Mouse (Mus musculus) thymus, adult 2 months (tissue): ENCODE results near the gene Gm14685. TPM values are rescaled to one million over a fixed set of nuclear protein-coding genes. Genes with fewer than 3 reads are reported as not detected.

Experiments
- polyA plus RNA-seq: library from polyadenylated mRNA; depleted of rRNA; stranded (reverse); fragments of >200 nt; gene quantifications from 2 replicates; pipeline ENCODE4 v1.2.3, GENCODE M21; 2012; rRNA removed

The Gm14685 gene
- polyA plus RNA-seq, 1 experiment: 0.11 TPM

Other genes with a start within 250 kb of the Gm14685 start
- 5.9 and 9.7 TPM in 2 replicates for gene Cetn2, start 198.6 kb upstream of the Gm14685 start, polyA plus RNA-seq
- 8.9 and 9.0 TPM in 2 replicates for gene Nsdhl, start 198.5 kb upstream of the Gm14685 start, polyA plus RNA-seq
- gene Zfp185, start 129.7 kb upstream of the Gm14685 start, polyA plus RNA-seq: 1.0 and 1.3 TPM in 2 replicates
- gene Pnma5, start 79.9 kb upstream of the Gm14685 start, polyA plus RNA-seq: not detected in 2 replicates
- not detected in 2 replicates for gene Pnma3, start 52.3 kb upstream of the Gm14685 start, polyA plus RNA-seq
- gene Xlr4a, start 34.6 kb upstream of the Gm14685 start, polyA plus RNA-seq: 4.0 and 7.7 TPM in 2 replicates
- gene Xlr3a, start 20.0 kb upstream of the Gm14685 start, polyA plus RNA-seq: 0.97 TPM in 1 of 2 replicates, not detected in the other
- not detected in 2 replicates for gene Xlr5b, start 31.7 kb downstream of the Gm14685 start, polyA plus RNA-seq
- not detected in 2 replicates for gene DXBay18, start 32.4 kb downstream of the Gm14685 start, polyA plus RNA-seq
- gene Spin2d, start 59.9 kb downstream of the Gm14685 start, polyA plus RNA-seq: not detected in 2 replicates
- gene Xlr3b, start 75.2 kb downstream of the Gm14685 start, polyA plus RNA-seq: 0.56 and 2.8 TPM in 2 replicates
- 8.5 and 13.3 TPM in 2 replicates for gene Xlr4b, start 97.3 kb downstream of the Gm14685 start, polyA plus RNA-seq
- 21.8 and 26.5 TPM in 2 replicates for gene F8a, start 111.2 kb downstream of the Gm14685 start, polyA plus RNA-seq
- 4.1 and 6.8 TPM in 2 replicates for gene Xlr4c, start 126.1 kb downstream of the Gm14685 start, polyA plus RNA-seq
- not detected in 2 replicates for gene Xlr3c, start 148.3 kb downstream of the Gm14685 start, polyA plus RNA-seq
- gene Xlr5a, start 175.9 kb downstream of the Gm14685 start, polyA plus RNA-seq: 0.05 TPM in 1 of 2 replicates, not detected in the other
- gene Xlr5c, start 175.9 kb downstream of the Gm14685 start, polyA plus RNA-seq: 0.11 TPM in 1 of 2 replicates, not detected in the other
- gene Gm45015, start 219.8 kb downstream of the Gm14685 start, polyA plus RNA-seq: not detected in 2 replicates
- gene Zfp275, start 225.6 kb downstream of the Gm14685 start, polyA plus RNA-seq: 30.6 and 31.2 TPM in 2 replicates